Comparison of ENCODE assay signal across 10 mouse cellular contexts in genomic region chr7:44594291-44594690, GRCm38 (mm10). TPM values are rescaled to one million over a fixed set of nuclear protein-coding genes. Genes with fewer than 3 reads are reported as not detected.
DNase-seq lines count a peak whose midpoint lies in the region; ATAC-seq and TF ChIP-seq lines count a peak whose summit lies in the region.
"Had no signal": no experiment of that assay in that cellular context is flagged by ENCODE, and none has a peak within 500 bp of the region (broad histone marks: within the 10 kb centered on the region; RNA-seq: fewer than 3 reads in every experiment).

No protein-coding gene starts in this region.

- peak overlapping the region; percentile 43; the same call in 1 of the 2 replicates for H3K27ac ChIP-seq in hindbrain, embryonic 11.5 days (ENCODE audit: low read depth, low read length)
- H3K27ac ChIP-seq in midbrain, postnatal 0 days (ENCODE audit: low read depth, low read length), result peak overlapping the region; percentile 78
- H3K27ac ChIP-seq: limb, embryonic 12.5 days; stomach, embryonic 15.5 days had no signal

- peaks cover 25% of the 10 kb centered on the region for H3K27me3 ChIP-seq in hindbrain, embryonic 11.5 days (ENCODE audit: control insufficient read depth, insufficient read depth, low read length)
- no peaks in the 10 kb centered on the region for H3K27me3 ChIP-seq in midbrain, postnatal 0 days (ENCODE audit: insufficient read depth, low read length)

- H3K4me2 ChIP-seq in hindbrain, embryonic 11.5 days (replicated peaks; ENCODE audit: low read depth, low read length), result peak overlapping the region; percentile 39; the same call in 1 of the 2 replicates
- H3K4me2 ChIP-seq in midbrain, postnatal 0 days (ENCODE audit: low read depth, low read length, poor library complexity, severe bottlenecking), result peak overlapping the region; percentile 91

- H3K36me3 ChIP-seq in hindbrain, embryonic 11.5 days (ENCODE audit: control insufficient read depth, insufficient read depth, low read length), result no peaks in the 10 kb centered on the region
- peaks cover 10% of the 10 kb centered on the region for H3K36me3 ChIP-seq in midbrain, postnatal 0 days (ENCODE audit: insufficient read depth, low read length)
- H3K36me3 ChIP-seq: limb, embryonic 12.5 days; stomach, embryonic 15.5 days had no signal

- TF ChIP-seq CTCF in lung, adult 2 months (IDR thresholded peaks at IDR 0.05; ENCODE audit: insufficient read depth, low read length), result no peak
- no peak for TF ChIP-seq CTCF in midbrain, postnatal 0 days (IDR thresholded peaks at IDR 0.05)

- TF ChIP-seq POLR2A in lung, adult 2 months (IDR thresholded peaks at IDR 0.05; ENCODE audit: borderline replicate concordance, extremely low read depth, low read depth, low read length), result no peak

- H3K9ac ChIP-seq in hindbrain, embryonic 11.5 days (ENCODE audit: low read depth, low read length), result no peak overlapping the region
- peak overlapping the region; percentile 58 for H3K9ac ChIP-seq in midbrain, postnatal 0 days (replicated peaks; ENCODE audit: low read length, poor library complexity, severe bottlenecking)
- H3K9ac ChIP-seq: limb, embryonic 12.5 days; stomach, embryonic 15.5 days had no signal

- H3K4me3 ChIP-seq in lung, adult 2 months (replicated peaks; ENCODE audit: extremely low read depth, low read depth, low read length), result no peak overlapping the region
- H3K4me3 ChIP-seq in hindbrain, embryonic 11.5 days (ENCODE audit: low read depth, low read length), result no peak overlapping the region
- peak overlapping the region; percentile 70 for H3K4me3 ChIP-seq in midbrain, postnatal 0 days (ENCODE audit: low read depth, low read length)
- H3K4me3 ChIP-seq: stomach, embryonic 15.5 days had no signal

- no peaks in the 10 kb centered on the region for H3K9me3 ChIP-seq in hindbrain, embryonic 11.5 days (ENCODE audit: control insufficient read depth, low read length)
- no peaks in the 10 kb centered on the region for H3K9me3 ChIP-seq in midbrain, postnatal 0 days (ENCODE audit: low read length)
- H3K9me3 ChIP-seq: limb, embryonic 12.5 days; stomach, embryonic 15.5 days had no signal

- 0 out of 2 replicates have a peak, but pooled peaks cover 2% of the 10 kb centered on the region for H3K4me1 ChIP-seq in lung, adult 2 months (ENCODE audit: control insufficient read depth, insufficient read depth, low read length)
- H3K4me1 ChIP-seq in hindbrain, embryonic 11.5 days (replicated peaks; ENCODE audit: control insufficient read depth, insufficient read depth, low read length), result peaks cover 15% of the 10 kb centered on the region
- peaks cover 18% of the 10 kb centered on the region for H3K4me1 ChIP-seq in midbrain, postnatal 0 days (ENCODE audit: insufficient read depth, low read length)

- WGBS in lung, adult 2 months, result 56% methylated on average over 6 of the region's 6 CpGs
- 71% methylated on average over 6 of the region's 6 CpGs for WGBS in hindbrain, embryonic 11.5 days
- 44% methylated on average over 6 of the region's 6 CpGs for WGBS in midbrain, postnatal 0 days

- no peak for ATAC-seq in hindbrain, embryonic 11.5 days (ENCODE audit: low FRiP score)
- no peak for ATAC-seq in midbrain, postnatal 0 days (ENCODE audit: low FRiP score)
- no peak for ATAC-seq in erythroblast, adult 5-6 weeks (replicated peaks; ENCODE audit: low FRiP score, poor library complexity, severe bottlenecking)

- DNase-seq in lung, postnatal 10 days, result peak; percentile 39
- no peak for DNase-seq in lung, adult 2 months
- peak; percentile 92 to 94 for DNase-seq in cerebellum, postnatal 10 days
- DNase-seq in hindbrain, embryonic 11.5 days (ENCODE audit: low spot score), result no peak
- DNase-seq in midbrain, postnatal 0 days (ENCODE audit: low spot score), result peak; percentile 73
- no peak for DNase-seq in kidney, adult 9 months
- DNase-seq in thymus, postnatal 4 days, result no peak

RNA-seq across cellular contexts. Expression of gene Kcnc3, which starts 3.8 kb away (rescaled TPM):
- 36.0 and 42.5 TPM in 2 replicates for polyA plus RNA-seq in lung, adult 2 months (2012; rRNA removed)
- 1.4 and 2.1 TPM in 2 replicates for polyA plus RNA-seq in hindbrain, embryonic 11.5 days (2014; fragmentation: Nextera tagmentation; extraction: Ambion mirVana)
- total RNA-seq in midbrain, postnatal 0 days (2014; rRNA removed), result 17.2 and 25.4 TPM in 2 replicates
- polyA plus RNA-seq in midbrain, postnatal 0 days (2015; fragmentation: Nextera tagmentation; extraction: Ambion mirVana), result 6.2 and 6.6 TPM in 2 replicates
- not detected in 2 replicates for total RNA-seq in erythroblast, adult 5-6 weeks (2015; ENCODE audit: low replicate concordance)
- 0.42 TPM in 1 of 2 replicates, not detected in the other for total RNA-seq in erythroblast, adult 5-6 weeks (2017; ENCODE audit: low replicate concordance)

RNA-seq across cellular contexts. Expression of gene Napsa, which starts 22.1 kb away (rescaled TPM):
- polyA plus RNA-seq in lung, adult 2 months (2012; rRNA removed), result 576 and 610 TPM in 2 replicates
- polyA plus RNA-seq in hindbrain, embryonic 11.5 days (2014; fragmentation: Nextera tagmentation; extraction: Ambion mirVana), result 0.28 and 0.66 TPM in 2 replicates
- not detected in 2 replicates for total RNA-seq in midbrain, postnatal 0 days (2014; rRNA removed)
- polyA plus RNA-seq in midbrain, postnatal 0 days (2015; fragmentation: Nextera tagmentation; extraction: Ambion mirVana), result 0.79 and 0.82 TPM in 2 replicates
- total RNA-seq in erythroblast, adult 5-6 weeks (2015; ENCODE audit: low replicate concordance), result 66.9 TPM in 2 replicates
- 18.0 and 26.1 TPM in 2 replicates for total RNA-seq in erythroblast, adult 5-6 weeks (2017; ENCODE audit: low replicate concordance)

RNA-seq across cellular contexts. Expression of gene Nr1h2, which starts 40.5 kb away (rescaled TPM):
- 194 and 216 TPM in 2 replicates for polyA plus RNA-seq in lung, adult 2 months (2012; rRNA removed)
- 70.8 and 72.7 TPM in 2 replicates for polyA plus RNA-seq in hindbrain, embryonic 11.5 days (2014; fragmentation: Nextera tagmentation; extraction: Ambion mirVana)
- 46.8 and 47.7 TPM in 2 replicates for total RNA-seq in midbrain, postnatal 0 days (2014; rRNA removed)
- polyA plus RNA-seq in midbrain, postnatal 0 days (2015; fragmentation: Nextera tagmentation; extraction: Ambion mirVana), result 41.2 and 48.0 TPM in 2 replicates
- total RNA-seq in erythroblast, adult 5-6 weeks (2015; ENCODE audit: low replicate concordance), result 34.4 and 41.8 TPM in 2 replicates
- total RNA-seq in erythroblast, adult 5-6 weeks (2017; ENCODE audit: low replicate concordance), result 32.0 and 41.0 TPM in 2 replicates

RNA-seq across cellular contexts. Expression of gene Pold1, which starts 45.6 kb away (rescaled TPM):
- polyA plus RNA-seq in lung, adult 2 months (2012; rRNA removed), result 34.3 and 38.3 TPM in 2 replicates
- polyA plus RNA-seq in hindbrain, embryonic 11.5 days (2014; fragmentation: Nextera tagmentation; extraction: Ambion mirVana), result 40.9 and 43.2 TPM in 2 replicates
- 12.9 and 17.5 TPM in 2 replicates for total RNA-seq in midbrain, postnatal 0 days (2014; rRNA removed)
- polyA plus RNA-seq in midbrain, postnatal 0 days (2015; fragmentation: Nextera tagmentation; extraction: Ambion mirVana), result 8.8 and 9.6 TPM in 2 replicates
- 21.3 and 26.5 TPM in 2 replicates for total RNA-seq in erythroblast, adult 5-6 weeks (2015; ENCODE audit: low replicate concordance)
- total RNA-seq in erythroblast, adult 5-6 weeks (2017; ENCODE audit: low replicate concordance), result 16.2 and 29.3 TPM in 2 replicates

Comparison
In these comparisons a context has a peak if more than half of its experiments do, and no peak if none do; other contexts are left out.
1. DNase-seq: peak in lung, postnatal 10 days (single experiment), cerebellum, postnatal 10 days (2 of 2) and midbrain, postnatal 0 days (single experiment); none in lung, adult 2 months (single experiment), hindbrain, embryonic 11.5 days (single experiment), kidney, adult 9 months (single experiment) and thymus, postnatal 4 days (single experiment).
2. RNA of gene Napsa, which starts 22.1 kb away (polyA plus RNA-seq): 576 to 610 TPM in lung, adult 2 months; 0.79 to 0.82 TPM in midbrain, postnatal 0 days and 0.28 to 0.66 TPM in hindbrain, embryonic 11.5 days; every median in the first group is over 100 times any median in the second.